Mouse (Mus musculus): ENCODE results near the gene Dtl.

DNA sequence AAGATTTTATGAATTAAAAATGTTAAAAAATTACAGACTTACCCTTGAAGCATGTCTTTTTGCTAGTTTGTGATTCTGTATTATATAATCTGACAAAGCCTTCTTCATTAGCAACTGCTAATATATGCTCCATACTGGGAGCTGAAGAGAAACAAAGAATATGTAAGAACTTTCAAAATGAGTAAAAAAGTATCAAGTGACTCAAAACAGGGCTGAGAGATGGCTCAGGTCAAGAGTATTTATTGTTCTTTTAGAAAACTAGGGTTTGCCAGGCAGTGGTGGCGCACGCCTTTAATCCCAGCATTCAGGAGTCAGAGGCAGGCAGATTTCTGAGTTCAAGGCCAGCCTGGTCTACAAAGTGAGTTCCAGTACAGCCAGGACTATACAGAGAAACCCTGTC is 5.7 kb downstream of the Dtl start:
- no peak for TF ChIP-seq MAFK (IDR thresholded peaks at IDR 0.05; ENCODE audit: insufficient read depth, low read depth, low read length)
- no peak for TF ChIP-seq ZC3H11A (IDR thresholded peaks at IDR 0.05; ENCODE audit: borderline replicate concordance, low read depth, low read length)
- TF ChIP-seq CHD2 (IDR thresholded peaks at IDR 0.05; ENCODE audit: low read depth, low read length), result no peak
- TF ChIP-seq ZNF384 (IDR thresholded peaks at IDR 0.05; ENCODE audit: low read depth, low read length), result no peak
